Mouse (Mus musculus) T-helper 2 cell (primary cell): ENCODE results near the gene Ly75.

Experiments used
- in situ Hi-C: fragments of 300-600 bp; cut with MboI, MseI; formaldehyde crosslinking; loops from one replicate; pipeline ENCODE4 v1.15.1; 2025; ENCODE audit warnings: high pct_unique_total_duplicates

Ly75 gene

DNA sequence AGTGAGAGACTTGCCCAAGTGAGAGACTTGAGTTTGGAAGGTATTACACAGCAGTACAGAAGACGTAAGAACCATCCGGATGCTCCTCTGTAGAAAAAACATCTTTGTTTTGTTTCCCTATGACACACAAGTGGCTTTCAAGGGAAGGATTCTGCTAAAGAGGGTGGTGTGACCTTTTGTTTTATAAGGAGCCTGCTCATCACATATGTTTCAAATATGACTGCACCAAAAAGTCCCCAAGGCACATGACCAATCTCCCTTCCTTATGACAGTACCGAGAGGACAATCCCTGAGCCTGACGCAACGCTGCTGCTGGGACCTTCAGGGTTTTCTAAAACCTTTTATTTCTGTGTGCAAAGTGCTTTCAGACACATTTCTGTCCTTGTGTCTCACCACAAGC, 12.9 kb downstream of the Ly75 start:
- in situ Hi-C loops, result no loop called here

DNA sequence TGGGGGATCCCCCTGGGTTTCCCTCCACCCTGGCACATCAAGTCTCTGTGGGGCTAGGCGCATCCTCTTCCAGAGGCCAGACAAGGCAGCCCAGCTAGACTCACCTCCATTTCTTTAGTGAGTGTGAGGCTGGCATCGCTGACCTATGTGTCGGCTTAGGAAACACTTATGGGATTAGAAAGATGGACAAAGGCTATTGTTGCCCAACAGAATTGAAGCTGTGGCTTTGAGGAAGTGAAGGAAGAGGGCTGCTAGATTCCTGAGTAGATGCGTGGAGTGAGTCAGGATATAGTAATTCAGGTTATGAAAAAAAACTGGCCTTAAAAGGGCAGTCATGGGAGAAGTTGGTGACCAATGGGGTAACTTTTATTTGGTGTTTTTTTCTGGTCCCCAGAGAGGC, 13.6 kb downstream of the Ly75 start:
- in situ Hi-C loops, result no loop called here

- in situ Hi-C loops, result no loop called here
Observed at GRCm38 (mm10) chr2:60367871-60368270, 15.2 kb downstream of the Ly75 start.

DNA sequence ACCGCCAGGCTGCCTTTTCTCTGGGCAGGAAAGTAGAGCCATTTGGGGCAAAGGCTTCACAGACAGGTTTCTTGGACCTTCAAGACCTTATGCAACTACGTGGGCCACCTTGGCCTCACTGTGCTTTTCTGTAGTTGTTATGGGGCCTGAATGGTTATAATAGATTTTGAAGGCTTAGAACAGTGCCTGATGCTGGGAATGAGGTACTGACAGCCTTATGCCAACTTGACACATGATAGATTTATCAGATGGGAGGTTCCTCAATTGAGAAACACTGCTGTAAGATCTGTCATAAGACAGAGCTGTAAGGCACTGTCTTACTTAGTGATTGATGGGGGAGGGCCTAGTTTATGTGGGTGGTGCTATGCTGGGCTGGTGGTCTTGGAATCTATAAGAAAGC, 15.9 kb downstream of the Ly75 start:
- in situ Hi-C loops, result no loop called here

GRCm38 (mm10) chr2:60365820-60366610, 17.1 kb downstream of the Ly75 start:
- in situ Hi-C loops, result no loop called here

- in situ Hi-C loops, result no loop called here
Observed at GRCm38 (mm10) chr2:60365138-60365775, 17.8 kb downstream of the Ly75 start.

GRCm38 (mm10) chr2:60362146-60362545, 21.0 kb downstream of the Ly75 start:
- in situ Hi-C loops, result no loop called here

GRCm38 (mm10) chr2:60359796-60360195, 23.3 kb downstream of the Ly75 start:
- in situ Hi-C loops, result loop anchor here (5.0 kb wide), 1 partner anchor 58 kb away; no protein-coding TSS in a partner anchor

- in situ Hi-C loops, result loop anchor here (5.0 kb wide), 1 partner anchor 62 kb away; no protein-coding TSS in a partner anchor
Observed at GRCm38 (mm10) chr2:60355388-60355683, 27.8 kb downstream of the Ly75 start.

DNA sequence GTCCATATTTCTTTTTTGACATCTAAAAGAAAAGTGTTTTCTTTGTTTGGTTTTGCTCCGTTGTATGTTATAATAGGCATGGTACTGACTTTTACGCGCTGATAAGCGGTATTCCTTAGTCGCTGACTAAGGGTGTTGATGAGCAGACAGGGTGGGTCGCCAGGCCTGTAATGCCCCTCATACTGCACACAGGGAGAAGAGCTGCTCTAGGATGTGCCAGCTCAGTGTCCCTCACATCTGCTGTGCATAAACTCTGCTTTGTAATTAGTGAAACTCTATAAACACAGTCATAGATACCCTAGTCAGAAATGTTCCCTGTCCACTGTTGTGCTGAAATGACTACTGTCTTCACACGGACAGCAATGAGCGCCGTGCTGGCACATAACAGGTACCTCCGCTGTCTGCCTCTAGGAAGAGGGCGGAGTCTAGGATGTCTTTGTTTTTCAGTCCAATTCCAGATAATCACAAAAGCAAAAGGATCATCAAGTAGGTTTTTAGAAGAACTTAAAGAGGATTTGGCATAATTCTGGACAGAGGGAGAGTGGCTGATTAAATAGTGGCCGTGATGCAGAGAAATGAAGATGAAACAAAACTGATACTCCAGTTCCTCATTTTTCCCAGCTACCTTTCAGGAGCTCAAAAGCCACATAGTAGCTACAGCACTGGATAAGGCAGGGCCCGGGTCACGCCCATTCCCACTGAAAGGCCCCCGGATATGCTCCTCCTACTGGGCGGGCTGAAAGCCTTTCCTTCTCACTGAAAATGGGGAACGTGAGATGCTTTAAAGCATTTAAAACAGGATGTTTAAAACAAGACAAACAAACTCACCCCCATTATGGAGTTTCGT, 28.3 kb downstream of the Ly75 start:
- in situ Hi-C loops, result loop anchor here (5.0 kb wide), 1 partner anchor 63 kb away; no protein-coding TSS in a partner anchor

DNA sequence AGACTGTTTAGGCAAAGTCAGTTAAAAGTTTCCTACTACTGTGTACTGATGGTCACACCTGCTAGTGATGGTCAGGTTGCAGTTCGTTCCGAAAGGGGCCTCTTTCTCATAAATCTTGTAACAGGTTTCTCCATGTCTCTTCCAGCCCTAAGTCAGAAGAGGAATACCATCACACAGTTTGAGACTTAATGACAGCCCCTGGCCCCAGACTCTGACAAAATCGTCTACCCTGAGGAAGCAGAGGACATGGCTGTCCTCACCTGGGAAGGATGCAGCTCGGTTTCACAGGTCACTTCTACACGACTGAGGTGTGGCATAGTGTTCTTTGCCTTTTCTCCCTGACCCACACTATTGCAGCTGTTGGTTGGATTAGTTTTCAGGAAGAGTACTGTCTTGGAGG, 30.8 kb downstream of the Ly75 start:
- in situ Hi-C loops, result no loop called here

DNA sequence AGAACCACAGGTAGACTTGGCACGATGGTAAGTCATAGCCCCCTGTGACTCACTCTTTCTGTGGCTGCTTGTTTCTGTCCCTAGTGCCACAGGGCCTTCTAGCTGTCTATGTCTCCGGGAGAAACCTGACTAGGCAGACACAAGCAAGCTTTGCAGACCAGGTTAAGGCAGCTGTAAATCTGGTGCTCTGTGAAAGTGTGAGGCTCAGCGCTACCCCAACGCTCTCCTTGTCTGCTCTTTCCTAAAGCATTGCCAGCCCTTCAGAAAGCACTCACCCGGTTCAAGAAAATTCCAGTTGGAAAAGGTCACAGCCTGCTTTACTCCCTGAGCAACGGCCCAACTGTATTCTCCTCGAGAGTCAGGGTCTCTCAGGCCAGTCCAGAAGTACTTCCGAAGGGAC, 31.3 kb downstream of the Ly75 start:
- in situ Hi-C loops, result no loop called here

DNA sequence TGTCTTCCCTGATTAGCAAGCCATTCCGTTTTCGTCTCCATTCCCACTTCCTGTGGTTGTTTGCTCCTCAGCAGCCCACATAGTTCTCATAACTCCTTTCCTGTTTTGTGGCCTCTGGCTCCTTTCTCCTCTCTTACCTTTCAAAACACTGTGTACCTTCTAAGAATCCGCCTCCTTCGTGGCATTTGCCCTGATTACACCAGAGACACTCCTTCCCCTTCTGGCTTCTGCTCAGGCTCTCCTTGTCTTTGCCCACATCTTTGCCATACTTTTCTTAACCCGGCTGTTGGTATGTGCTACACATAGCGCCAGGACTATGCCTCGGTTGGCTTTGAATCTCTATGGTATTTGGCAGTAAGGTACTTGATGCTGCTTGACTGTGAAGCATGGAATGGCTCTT, 35.2 kb downstream of the Ly75 start:
- in situ Hi-C loops, result no loop called here

- in situ Hi-C loops, result no loop called here
Observed at GRCm38 (mm10) chr2:60346531-60346930, 36.6 kb downstream of the Ly75 start.

DNA sequence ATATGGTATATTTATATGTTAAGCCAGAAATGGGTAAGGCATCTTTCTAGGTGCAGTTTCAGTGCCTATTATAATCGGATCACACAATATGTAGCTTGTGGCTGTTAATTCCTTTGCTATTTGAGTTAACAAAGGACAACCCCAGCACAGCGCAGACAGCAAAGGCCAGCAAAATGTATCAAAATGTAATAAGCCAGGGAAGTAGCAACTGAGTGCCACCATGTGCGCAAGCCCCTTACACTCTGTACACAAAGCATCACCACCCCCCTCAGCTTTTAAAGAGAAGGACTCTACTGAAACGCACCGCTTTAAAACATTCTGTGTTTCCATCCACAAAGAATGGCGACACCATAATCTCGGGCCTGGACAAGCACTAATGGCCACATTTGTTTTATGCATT, 37.4 kb downstream of the Ly75 start:
- in situ Hi-C loops, result no loop called here

- in situ Hi-C loops, result no loop called here
Observed at GRCm38 (mm10) chr2:60343607-60344289, 39.4 kb downstream of the Ly75 start.

GRCm38 (mm10) chr2:60342107-60342880, 40.8 kb downstream of the Ly75 start:
- in situ Hi-C loops, result no loop called here

- in situ Hi-C loops, result loop anchor here (5.0 kb wide), 1 partner anchor 46 kb away; no protein-coding TSS in a partner anchor
Observed at GRCm38 (mm10) chr2:60337937-60338336, 45.2 kb downstream of the Ly75 start.

DNA sequence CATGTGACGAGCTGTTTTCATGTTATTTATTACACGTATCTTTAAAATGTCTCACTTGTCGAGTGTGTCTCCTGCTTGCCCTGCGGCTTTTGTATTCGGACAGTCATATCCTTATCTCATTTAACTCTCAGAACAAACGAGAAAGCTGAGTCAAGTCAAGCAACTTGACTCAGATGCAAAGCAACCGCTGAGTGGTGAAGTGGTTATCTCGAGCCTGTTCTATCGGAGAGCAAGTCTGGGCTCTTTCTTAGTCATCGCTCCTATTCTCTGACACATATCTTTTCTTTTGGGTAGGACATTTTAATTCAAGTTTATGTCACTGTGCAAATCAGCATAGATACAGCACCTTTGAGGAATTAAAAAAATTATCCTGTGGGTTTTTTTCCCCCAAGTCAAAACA, 54.5 kb downstream of the Ly75 start:
- in situ Hi-C loops, result no loop called here

DNA sequence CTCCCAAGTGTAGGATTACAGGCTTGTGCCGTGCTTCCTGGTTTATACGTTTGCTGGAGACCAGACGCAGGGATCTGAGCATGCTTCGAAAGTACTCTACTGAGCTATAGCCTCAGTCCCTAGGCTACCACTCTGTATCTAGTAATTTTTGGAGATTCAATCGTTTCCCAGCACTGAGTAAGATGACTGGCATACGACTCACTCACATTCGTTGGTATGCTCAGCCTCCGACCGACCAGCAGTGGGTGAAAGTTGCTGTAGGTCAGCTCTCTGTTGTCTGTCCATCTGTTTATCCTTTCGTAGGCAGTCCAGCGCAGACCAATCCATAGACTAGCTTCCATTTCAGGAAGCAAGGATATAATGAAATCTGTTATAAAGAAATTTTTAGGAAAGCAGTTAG, 55.5 kb downstream of the Ly75 start:
- in situ Hi-C loops, result no loop called here

DNA sequence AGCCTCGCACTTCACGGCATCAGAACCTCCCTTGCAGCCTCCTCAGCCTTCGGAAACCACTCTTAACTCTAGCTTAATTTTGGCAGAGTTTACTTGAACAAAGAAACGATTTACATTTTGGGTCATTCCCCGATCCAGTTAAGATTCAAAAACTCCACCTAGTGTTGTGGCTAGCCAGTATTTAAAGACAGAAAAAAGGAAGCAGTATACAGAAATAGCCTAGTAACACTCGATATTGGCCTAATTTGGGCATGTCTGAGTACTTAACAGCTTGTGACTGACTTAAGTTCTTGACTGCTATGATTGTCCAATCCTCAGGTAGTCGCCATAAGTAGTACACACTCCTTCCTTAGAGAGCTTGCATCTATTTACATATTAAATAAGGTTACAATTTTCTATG, 56.2 kb downstream of the Ly75 start:
- in situ Hi-C loops, result no loop called here
